Mouse (Mus musculus): ENCODE measurements around the gene Gpat3. TPM values are rescaled to one million over a fixed set of nuclear protein-coding genes. Genes with fewer than 3 reads are reported as not detected.

Gpat3 gene
- polyA plus RNA-seq, 1 experiment from 2014 or later, result 1.7 TPM

DNA sequence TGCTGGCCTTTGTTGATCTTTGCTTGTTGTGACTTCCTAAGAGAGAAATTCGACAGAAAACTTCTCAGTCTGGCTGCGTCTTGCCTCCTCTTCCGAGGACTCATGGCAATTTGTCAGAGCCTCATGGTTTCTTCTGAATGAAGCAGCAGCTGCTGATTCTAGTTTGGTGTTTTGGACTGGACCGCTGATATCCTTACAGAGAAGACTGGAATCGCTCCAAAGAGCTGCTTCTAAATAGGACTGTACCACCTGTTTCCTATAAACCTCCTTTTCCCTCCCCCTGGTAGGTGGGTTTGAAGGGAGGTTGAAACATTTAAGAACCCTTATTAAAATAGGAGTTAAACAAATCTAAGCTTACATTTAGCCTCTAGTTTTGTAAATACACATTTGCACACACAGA lies 55.5 kb downstream of the Gpat3 start:
- 80% methylated on average over 5 of the region's 5 CpGs for WGBS
- no peaks in the 10 kb centered on the region for H3K4me1 ChIP-seq

DNA sequence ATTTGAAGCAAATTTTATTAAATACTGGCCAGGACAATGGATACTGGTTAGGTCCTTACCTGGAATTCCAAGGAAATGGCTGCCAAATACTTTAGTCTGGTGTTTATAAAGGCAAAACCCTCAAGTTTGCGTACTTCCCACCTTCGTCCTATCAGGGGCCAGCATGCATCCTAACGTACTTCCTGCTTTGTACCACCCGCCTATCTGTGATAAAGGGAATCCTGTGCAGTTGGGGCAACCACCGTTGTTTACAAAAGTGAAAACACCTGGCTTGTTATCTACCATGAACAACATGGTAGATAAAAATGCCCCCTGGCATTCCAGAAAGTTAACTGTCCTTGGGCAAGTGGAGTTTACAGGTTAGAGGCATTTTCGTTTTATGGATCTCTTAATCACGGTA lies 63.0 kb downstream of the Gpat3 start:
- 91% methylated on average over 7 of the region's 7 CpGs for WGBS
- Histone ChIP-seq H3K9me3 (replicated peaks) (no peaks in the 10 kb centered on the region), H3K27me3 (replicated peaks) (no peaks in the 10 kb centered on the region), H3K36me3 (no peaks in the 10 kb centered on the region), H3K4me2 (no peak overlapping the region), H3K4me1 (no peaks in the 10 kb centered on the region), H3K4me3 (replicated peaks) (no peak overlapping the region), H3K27ac (replicated peaks) (no peak overlapping the region), H3K9ac (replicated peaks) (no peak overlapping the region)
- no peak for ATAC-seq (ENCODE audit: low FRiP score)

More for the DNA sequence above, 55.5 kb downstream of the Gpat3 start:
- Histone ChIP-seq H3K4me2 (no peak overlapping the region), H3K27ac (replicated peaks) (no peak overlapping the region), H3K27me3 (replicated peaks) (no peaks in the 10 kb centered on the region), H3K9me3 (replicated peaks) (no peaks in the 10 kb centered on the region), H3K4me3 (replicated peaks) (no peak overlapping the region), H3K36me3 (no peaks in the 10 kb centered on the region), H3K9ac (replicated peaks) (no peak overlapping the region)
- ATAC-seq (ENCODE audit: low FRiP score), result no peak

DNA sequence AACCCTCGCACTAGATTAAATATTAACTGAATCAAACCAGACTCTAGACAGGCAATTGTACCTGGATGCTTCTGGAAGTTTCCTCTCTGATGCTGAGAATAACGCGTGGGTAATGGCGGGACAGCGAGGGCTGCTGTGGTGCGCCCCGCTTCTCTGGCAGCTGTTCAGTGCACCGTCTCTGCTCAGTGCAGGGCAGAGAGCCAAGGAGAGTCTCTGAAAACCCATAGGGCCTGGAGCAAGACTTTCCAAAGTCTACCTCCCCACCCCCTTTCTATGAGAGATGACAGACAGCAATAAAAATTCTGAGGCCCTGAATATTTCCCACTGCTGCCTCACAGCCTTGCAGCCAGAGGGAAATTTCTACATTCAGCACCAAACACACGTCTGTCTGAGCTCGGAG lies 63.4 kb downstream of the Gpat3 start:
- Histone ChIP-seq H3K9me3 (replicated peaks) (no peaks in the 10 kb centered on the region), H3K27me3 (replicated peaks) (no peaks in the 10 kb centered on the region), H3K27ac (replicated peaks) (no peak overlapping the region), H3K4me2 (no peak overlapping the region), H3K36me3 (no peaks in the 10 kb centered on the region), H3K9ac (replicated peaks) (no peak overlapping the region), H3K4me3 (replicated peaks) (no peak overlapping the region), H3K4me1 (no peaks in the 10 kb centered on the region)
- no peak for ATAC-seq (ENCODE audit: low FRiP score)
- 81% methylated on average over 10 of the region's 10 CpGs for WGBS

GRCm38 (mm10) chr5:100909691-100910090 lies 64.2 kb downstream of the Gpat3 start:
- Histone ChIP-seq H3K4me2 (no peak overlapping the region), H3K36me3 (no peaks in the 10 kb centered on the region), H3K4me1 (no peaks in the 10 kb centered on the region), H3K9me3 (replicated peaks) (no peaks in the 10 kb centered on the region), H3K9ac (replicated peaks) (no peak overlapping the region), H3K27me3 (replicated peaks) (no peaks in the 10 kb centered on the region), H3K27ac (replicated peaks) (no peak overlapping the region), H3K4me3 (replicated peaks) (no peak overlapping the region)
- whole genome bisulfite sequencing, result 90% methylated on average over 11 of the region's 11 CpGs
- ATAC-seq (ENCODE audit: low FRiP score), result no peak

GRCm38 (mm10) chr5:100911502-100912097 lies 66.1 kb downstream of the Gpat3 start:
- ATAC-seq (ENCODE audit: low FRiP score), result no peak
- no peak overlapping the region for H3K4me2 ChIP-seq
- no peaks in the 10 kb centered on the region for H3K36me3 ChIP-seq
- no peak overlapping the region for H3K27ac ChIP-seq (replicated peaks)
- no peak overlapping the region for H3K9ac ChIP-seq (replicated peaks)
- no peak overlapping the region for H3K4me3 ChIP-seq (replicated peaks)
- H3K27me3 ChIP-seq (replicated peaks), result peaks cover 5% of the 10 kb centered on the region; the same call in 1 of the 2 replicates
- H3K4me1 ChIP-seq, result no peaks in the 10 kb centered on the region
- no peaks in the 10 kb centered on the region for H3K9me3 ChIP-seq (replicated peaks)
- 78% methylated on average over 19 of the region's 19 CpGs for WGBS

GRCm38 (mm10) chr5:100912366-100912765 lies 66.9 kb downstream of the Gpat3 start:
- no peak overlapping the region for H3K9ac ChIP-seq (replicated peaks)
- H3K9me3 ChIP-seq (replicated peaks), result no peaks in the 10 kb centered on the region
- H3K4me3 ChIP-seq (replicated peaks), result no peak overlapping the region
- no peak overlapping the region for H3K4me2 ChIP-seq
- no peak for ATAC-seq (ENCODE audit: low FRiP score)
- no peaks in the 10 kb centered on the region for H3K4me1 ChIP-seq
- H3K36me3 ChIP-seq, result no peaks in the 10 kb centered on the region
- 87% methylated on average over 7 of the region's 7 CpGs for WGBS
- H3K27ac ChIP-seq (replicated peaks), result no peak overlapping the region
- H3K27me3 ChIP-seq (replicated peaks), result peaks cover 8% of the 10 kb centered on the region; the same call in 1 of the 2 replicates

DNA sequence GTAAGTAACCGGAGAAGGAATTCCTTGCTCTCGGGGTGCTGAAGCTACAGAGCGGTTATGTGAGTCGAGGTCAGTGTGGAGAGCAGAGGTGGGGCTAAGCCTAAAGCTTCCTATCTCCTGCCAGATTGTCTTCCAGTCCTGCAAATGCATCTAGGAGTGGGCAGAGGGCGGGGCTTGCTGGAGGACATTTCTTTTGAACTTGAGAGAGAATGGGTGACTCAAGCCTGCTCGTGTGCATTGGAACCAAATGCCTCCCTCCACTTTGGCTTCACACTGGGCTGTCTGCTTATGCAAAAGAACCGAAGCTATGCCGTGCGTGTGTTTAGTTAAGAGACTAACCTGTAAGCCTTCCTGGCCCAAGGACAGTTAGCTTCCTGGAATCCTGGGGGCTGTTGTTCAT lies 67.8 kb downstream of the Gpat3 start:
- Histone ChIP-seq H3K36me3 (no peaks in the 10 kb centered on the region), H3K9ac (replicated peaks) (no peak overlapping the region), H3K4me2 (no peak overlapping the region), H3K9me3 (replicated peaks) (no peaks in the 10 kb centered on the region), H3K27ac (replicated peaks) (no peak overlapping the region), H3K4me1 (no peaks in the 10 kb centered on the region), H3K4me3 (replicated peaks) (no peak overlapping the region), H3K27me3 (replicated peaks) (peaks cover 17% of the 10 kb centered on the region)
- ATAC-seq (ENCODE audit: low FRiP score), result no peak
- WGBS, result 72% methylated on average over 9 of the region's 9 CpGs

DNA sequence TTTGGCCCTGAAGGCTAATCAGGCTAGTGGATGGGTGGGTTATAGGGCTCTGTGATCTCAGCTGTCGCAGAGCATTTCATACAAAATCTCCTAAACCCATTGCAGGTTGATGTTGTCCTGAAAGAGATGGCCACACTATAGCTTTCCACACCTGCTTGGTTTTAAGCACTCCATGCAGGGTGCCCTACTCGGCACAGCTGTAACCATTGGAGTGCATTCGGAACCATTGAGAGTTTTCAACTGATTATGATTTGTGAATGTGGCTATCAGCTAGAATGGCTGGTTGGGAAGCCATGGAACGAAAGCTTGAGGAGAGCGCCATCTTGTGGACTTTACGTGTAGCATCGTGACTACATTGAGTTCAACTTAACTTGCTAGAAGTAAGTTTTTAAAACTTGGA lies 69.5 kb downstream of the Gpat3 start:
- Histone ChIP-seq H3K27ac (replicated peaks) (no peak overlapping the region), H3K9ac (replicated peaks) (no peak overlapping the region), H3K4me1 (no peaks in the 10 kb centered on the region), H3K4me2 (no peak overlapping the region), H3K4me3 (replicated peaks) (no peak overlapping the region), H3K36me3 (no peaks in the 10 kb centered on the region), H3K9me3 (replicated peaks) (no peaks in the 10 kb centered on the region), H3K27me3 (replicated peaks) (peaks cover 31% of the 10 kb centered on the region)
- 17% methylated on average over 7 of the region's 7 CpGs for WGBS
- ATAC-seq (ENCODE audit: low FRiP score), result no peak

DNA sequence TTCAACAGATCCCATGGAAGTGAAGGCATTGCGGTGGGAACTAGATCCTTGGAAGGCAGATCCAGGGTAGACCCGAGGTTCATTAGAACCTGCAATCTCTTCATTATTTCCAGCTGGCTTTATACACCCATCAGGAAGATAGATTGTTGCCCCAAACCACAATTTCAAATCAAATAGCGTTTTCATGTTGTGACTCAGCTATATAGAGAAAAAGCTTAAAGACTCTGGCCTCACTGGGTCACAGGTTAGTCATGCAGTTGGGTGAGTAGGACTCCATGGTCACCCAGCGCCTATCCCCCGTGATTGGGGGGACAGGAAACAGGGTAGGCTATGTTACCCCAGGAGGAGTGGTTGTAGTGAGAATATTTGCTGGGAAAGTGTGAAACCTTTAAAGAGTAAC lies 69.9 kb downstream of the Gpat3 start:
- Histone ChIP-seq H3K4me3 (replicated peaks) (no peak overlapping the region), H3K4me1 (no peaks in the 10 kb centered on the region), H3K9ac (replicated peaks) (no peak overlapping the region), H3K36me3 (no peaks in the 10 kb centered on the region), H3K4me2 (no peak overlapping the region), H3K27me3 (replicated peaks) (peaks cover 35% of the 10 kb centered on the region), H3K27ac (replicated peaks) (no peak overlapping the region), H3K9me3 (replicated peaks) (no peaks in the 10 kb centered on the region)
- ATAC-seq (ENCODE audit: low FRiP score), result no peak
- 54% methylated on average over 5 of the region's 5 CpGs for WGBS

GRCm38 (mm10) chr5:100916416-100916815 lies 70.9 kb downstream of the Gpat3 start:
- peaks cover 39% of the 10 kb centered on the region for H3K27me3 ChIP-seq (replicated peaks)
- no peak overlapping the region for H3K4me2 ChIP-seq
- 0 out of 2 replicates have a peak, but pooled peaks cover under 1% of the 10 kb centered on the region for H3K4me1 ChIP-seq
- H3K9me3 ChIP-seq (replicated peaks), result no peaks in the 10 kb centered on the region
- H3K4me3 ChIP-seq (replicated peaks), result no peak overlapping the region
- no peak overlapping the region for H3K27ac ChIP-seq (replicated peaks)
- no peaks in the 10 kb centered on the region for H3K36me3 ChIP-seq
- H3K9ac ChIP-seq (replicated peaks), result no peak overlapping the region
- ATAC-seq (ENCODE audit: low FRiP score), result no peak
- 76% methylated on average over 8 of the region's 8 CpGs for WGBS

- H3K27ac ChIP-seq (replicated peaks), result no peak overlapping the region
- WGBS, result 23% methylated on average over 15 of the region's 15 CpGs
- H3K4me1 ChIP-seq, result peaks cover 3% of the 10 kb centered on the region
- H3K9ac ChIP-seq (replicated peaks), result no peak overlapping the region
- H3K4me3 ChIP-seq (replicated peaks), result no peak overlapping the region
- H3K9me3 ChIP-seq (replicated peaks), result no peaks in the 10 kb centered on the region
- no peaks in the 10 kb centered on the region for H3K36me3 ChIP-seq
- ATAC-seq (ENCODE audit: low FRiP score), result no peak
- H3K27me3 ChIP-seq (replicated peaks), result peaks cover 39% of the 10 kb centered on the region
- no peak overlapping the region for H3K4me2 ChIP-seq
These were observed 71.8 kb downstream of the Gpat3 start for GRCm38 (mm10) chr5:100917252-100917774.

- H3K4me2 ChIP-seq, result no peak overlapping the region
- no peak overlapping the region for H3K27ac ChIP-seq (replicated peaks)
- H3K36me3 ChIP-seq, result no peaks in the 10 kb centered on the region
- WGBS, result 21% methylated on average over 9 of the region's 9 CpGs
- no peak overlapping the region for H3K4me3 ChIP-seq (replicated peaks)
- H3K27me3 ChIP-seq (replicated peaks), result peaks cover 39% of the 10 kb centered on the region
- H3K9ac ChIP-seq (replicated peaks), result no peak overlapping the region
- no peaks in the 10 kb centered on the region for H3K9me3 ChIP-seq (replicated peaks)
- ATAC-seq (ENCODE audit: low FRiP score), result no peak
- H3K4me1 ChIP-seq, result peaks cover 3% of the 10 kb centered on the region
These were observed 73.6 kb downstream of the Gpat3 start for GRCm38 (mm10) chr5:100919069-100919468.
